Mouse (Mus musculus): Measurements from ENCODE around the gene Dhrs13.
"Not testable (repeated sequence)": the region's sequence is repeated elsewhere in the genome, so short reads cannot be mapped to it uniquely, and the experiment has no call there.

The Dhrs13 gene

GRCm38 (mm10) chr11:78042290-78042870 lies 10.3 kb downstream of the Dhrs13 start:
- DNase-seq (ENCODE audit: low read depth) = not testable (repeated sequence)

GRCm38 (mm10) chr11:78044758-78045251 lies 12.7 kb downstream of the Dhrs13 start:
- peak; percentile 67 for DNase-seq (ENCODE audit: low read depth)

GRCm38 (mm10) chr11:78048637-78049036 lies 16.6 kb downstream of the Dhrs13 start:
- DNase-seq (ENCODE audit: low read depth) = not testable (repeated sequence)

- DNase-seq (ENCODE audit: low read depth) = no peak
These were observed 21.0 kb downstream of the Dhrs13 start for GRCm38 (mm10) chr11:78053078-78053477.

GRCm38 (mm10) chr11:78056946-78057345 lies 24.9 kb downstream of the Dhrs13 start:
- DNase-seq (ENCODE audit: low read depth) = no peak

- peak; percentile 43 for DNase-seq (ENCODE audit: low read depth)
These were observed 28.0 kb downstream of the Dhrs13 start for GRCm38 (mm10) chr11:78059833-78060757.

GRCm38 (mm10) chr11:78062563-78062962 lies 30.5 kb downstream of the Dhrs13 start:
- DNase-seq (ENCODE audit: low read depth) = no peak

GRCm38 (mm10) chr11:78065906-78066305 lies 33.8 kb downstream of the Dhrs13 start:
- DNase-seq (ENCODE audit: low read depth) = no peak

GRCm38 (mm10) chr11:78066641-78067040 lies 34.6 kb downstream of the Dhrs13 start:
- no peak for DNase-seq (ENCODE audit: low read depth)

GRCm38 (mm10) chr11:78067566-78067965 lies 35.5 kb downstream of the Dhrs13 start:
- no peak for DNase-seq (ENCODE audit: low read depth)

GRCm38 (mm10) chr11:78069130-78069529 lies 37.0 kb downstream of the Dhrs13 start:
- DNase-seq (ENCODE audit: low read depth) = no peak

GRCm38 (mm10) chr11:78069646-78070045 lies 37.6 kb downstream of the Dhrs13 start:
- DNase-seq (ENCODE audit: low read depth) = no peak

GRCm38 (mm10) chr11:78071938-78072337 lies 39.9 kb downstream of the Dhrs13 start:
- no peak for DNase-seq (ENCODE audit: low read depth)

GRCm38 (mm10) chr11:78072425-78073130 lies 40.5 kb downstream of the Dhrs13 start:
- DNase-seq (ENCODE audit: low read depth) = no peak

- no peak for DNase-seq (ENCODE audit: low read depth)
These were observed 41.6 kb downstream of the Dhrs13 start for GRCm38 (mm10) chr11:78073577-78074276.

GRCm38 (mm10) chr11:78074277-78074652 lies 42.2 kb downstream of the Dhrs13 start:
- no peak for DNase-seq (ENCODE audit: low read depth)

GRCm38 (mm10) chr11:78074666-78075065 lies 42.6 kb downstream of the Dhrs13 start:
- DNase-seq (ENCODE audit: low read depth) = no peak

- peak; percentile 76 for DNase-seq (ENCODE audit: low read depth)
These were observed 48.2 kb downstream of the Dhrs13 start, which contains the start of gene Eral1 for GRCm38 (mm10) chr11:78079961-78080921. TSS of gene Eral1 (minus strand) at chr11:78080383.

GRCm38 (mm10) chr11:78083595-78083994 lies 51.5 kb downstream of the Dhrs13 start:
- no peak for DNase-seq (ENCODE audit: low read depth)

- no peak for DNase-seq (ENCODE audit: low read depth)
These were observed 54.9 kb downstream of the Dhrs13 start for GRCm38 (mm10) chr11:78086925-78087479.
